Mouse (Mus musculus): ENCODE data around the gene Fbxo17.
A peak's percentile ranks its signal among the peaks of the same experiment; 100 is the strongest.

Gene Fbxo17

DNA sequence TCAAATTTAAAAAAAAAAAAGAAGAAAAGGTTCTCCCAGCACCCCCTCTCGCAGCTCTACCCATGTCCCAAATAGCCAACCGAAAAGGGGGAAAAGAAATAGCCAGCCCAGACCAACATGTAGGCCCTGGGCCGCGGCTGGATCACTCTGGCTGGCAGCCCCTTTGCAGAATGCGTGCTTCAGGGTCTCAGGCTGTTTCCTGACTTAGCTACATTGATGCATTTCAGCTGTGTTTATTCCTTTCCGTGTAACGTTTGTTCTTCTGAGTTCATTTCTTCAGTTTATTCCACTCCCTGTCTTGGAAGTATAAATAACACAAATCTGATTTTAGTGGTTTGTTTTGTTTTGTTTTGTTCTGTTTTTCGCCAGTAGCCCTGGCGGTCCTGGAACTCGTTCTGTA is 1.1 kb downstream of the Fbxo17 start:
- no peak for DNase-seq (ENCODE audit: low read depth, low spot score)

DNA sequence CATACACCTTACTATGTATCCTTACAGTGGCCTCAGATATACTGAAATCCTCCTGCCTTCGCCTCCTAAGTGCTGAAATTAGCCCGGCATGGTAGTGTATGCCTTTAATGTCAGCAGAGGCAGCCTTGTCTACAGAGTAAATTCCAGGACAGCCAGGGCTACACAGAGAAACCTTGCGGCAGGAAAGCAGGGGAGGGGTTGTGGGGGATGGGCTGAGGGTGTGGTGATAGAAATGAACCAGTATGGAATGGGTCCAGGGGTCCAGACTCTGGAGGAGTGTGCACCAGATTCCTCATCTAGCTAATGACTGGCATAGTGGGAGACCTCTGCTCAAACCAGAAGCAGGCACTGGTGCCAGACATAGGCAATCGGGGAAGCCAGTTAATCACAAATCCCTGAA is 2.6 kb downstream of the Fbxo17 start:
- no peak for DNase-seq (ENCODE audit: low read depth, low spot score)

DNA sequence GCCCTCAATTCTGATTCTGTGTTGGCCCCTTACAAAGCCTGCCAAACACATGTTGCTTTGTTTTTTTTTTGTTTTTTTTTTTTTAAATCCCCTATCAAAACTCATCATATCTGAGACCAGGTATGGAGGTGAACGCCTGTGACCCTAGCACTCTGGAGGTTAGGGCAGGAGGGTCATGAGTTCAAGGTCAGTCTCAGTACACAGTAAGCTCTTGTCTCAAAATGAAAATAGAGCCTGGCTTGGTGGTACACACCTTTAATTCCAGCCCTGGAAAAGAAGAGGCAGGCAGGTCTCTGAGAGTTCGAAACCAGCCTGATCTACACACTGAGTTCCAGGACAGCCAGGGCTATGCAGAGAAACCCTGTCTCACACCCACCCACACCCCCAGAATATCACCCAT is 3.0 kb downstream of the Fbxo17 start:
- DNase-seq (ENCODE audit: low read depth, low spot score), result no peak

DNA sequence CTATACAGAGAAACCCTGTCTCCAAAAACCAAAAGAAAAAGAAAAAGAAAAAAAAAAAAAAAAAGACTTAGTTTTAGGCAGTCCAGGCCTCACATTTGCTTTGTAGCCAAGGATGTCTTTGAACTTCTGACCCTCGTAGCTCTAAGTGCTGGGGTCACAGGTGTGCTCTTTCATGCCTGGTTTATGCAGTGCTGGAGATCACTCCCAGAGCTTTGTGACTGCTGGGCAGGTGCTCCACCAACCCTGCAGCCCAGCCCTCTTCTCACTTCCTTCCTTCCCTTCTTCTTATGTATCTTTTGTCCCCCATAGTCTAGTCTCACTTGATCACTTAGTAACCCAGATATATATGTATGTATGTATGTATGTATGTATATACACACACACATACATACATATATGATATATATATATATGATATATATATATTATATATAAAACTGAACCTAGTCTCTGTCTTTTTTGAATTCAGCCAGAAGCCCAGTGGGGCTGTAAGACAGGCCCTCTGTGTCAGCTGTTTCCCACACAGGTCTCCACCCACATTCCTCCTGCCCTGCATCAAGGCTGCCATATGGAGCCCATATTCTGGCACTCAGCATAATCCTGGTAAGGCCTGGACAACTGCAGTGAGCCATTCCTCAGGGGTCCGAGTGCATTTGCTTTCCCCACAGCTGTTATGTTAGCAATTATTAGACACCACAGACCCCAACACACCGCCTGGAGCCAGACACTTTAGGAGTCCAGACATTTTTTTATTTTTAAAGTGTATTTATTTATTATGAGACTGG is 4.3 kb downstream of the Fbxo17 start:
- DNase-seq (ENCODE audit: low read depth, low spot score), result no peak

DNA sequence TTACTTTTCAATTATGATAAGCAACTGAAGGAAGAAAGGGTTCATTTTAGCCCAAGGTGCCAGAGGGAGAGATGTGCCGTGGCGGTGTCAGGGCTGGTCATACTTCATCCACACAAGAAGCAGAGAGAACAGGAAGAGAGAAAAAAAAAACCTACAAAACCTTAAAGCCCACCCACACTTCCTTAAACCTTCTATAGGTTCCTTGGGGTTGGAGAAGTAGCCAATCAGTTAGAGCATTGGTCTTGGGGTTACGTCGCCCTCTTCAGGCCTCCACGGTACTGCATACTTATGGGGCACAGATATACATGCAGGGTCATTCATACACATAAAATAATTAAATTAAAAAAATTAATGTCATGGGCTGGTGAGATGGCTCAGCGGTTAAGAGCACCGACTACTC is 5.5 kb downstream of the Fbxo17 start:
- no peak for DNase-seq (ENCODE audit: low read depth, low spot score)

DNA sequence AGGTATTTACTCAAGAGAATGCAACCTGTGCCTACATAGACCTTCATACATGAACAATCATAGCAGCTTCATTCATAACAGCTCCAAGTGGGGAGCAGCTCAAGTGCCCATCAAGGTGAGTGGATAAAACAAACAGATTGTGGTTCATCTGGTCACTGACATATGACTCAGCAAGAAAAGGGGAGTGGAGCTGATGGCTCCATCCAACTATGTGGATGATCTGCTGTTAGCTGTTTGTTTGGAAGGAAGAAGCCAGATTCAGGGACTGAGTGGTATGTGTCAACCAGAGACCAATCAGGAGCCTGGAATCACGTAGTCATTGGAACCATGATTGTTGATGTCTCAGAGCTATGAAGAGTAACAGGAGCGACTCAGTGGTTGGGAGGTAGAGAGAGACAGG is 8.0 kb downstream of the Fbxo17 start:
- DNase-seq (ENCODE audit: low read depth, low spot score), result no peak

DNA sequence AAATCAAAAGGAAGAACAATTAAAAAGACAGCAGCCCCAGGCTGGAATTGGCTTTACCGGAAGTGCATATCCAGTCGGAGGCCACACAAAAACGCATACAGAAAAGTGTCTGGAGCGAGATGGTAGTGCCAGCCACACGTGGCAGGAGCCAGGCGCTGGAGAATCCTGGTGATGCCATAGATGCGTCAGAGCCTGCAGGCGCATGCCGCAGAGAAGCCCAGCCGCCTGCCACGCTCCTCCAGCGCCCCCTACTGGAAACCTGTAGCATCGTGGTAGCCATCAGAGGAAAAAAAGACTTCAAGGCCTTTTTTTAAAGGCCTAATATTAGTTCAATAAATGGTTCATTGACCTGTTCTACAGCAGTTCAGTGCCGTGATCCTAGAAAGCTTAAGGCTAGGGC is 10.0 kb downstream of the Fbxo17 start:
- peak; percentile 70 for DNase-seq (ENCODE audit: low read depth, low spot score)

DNA sequence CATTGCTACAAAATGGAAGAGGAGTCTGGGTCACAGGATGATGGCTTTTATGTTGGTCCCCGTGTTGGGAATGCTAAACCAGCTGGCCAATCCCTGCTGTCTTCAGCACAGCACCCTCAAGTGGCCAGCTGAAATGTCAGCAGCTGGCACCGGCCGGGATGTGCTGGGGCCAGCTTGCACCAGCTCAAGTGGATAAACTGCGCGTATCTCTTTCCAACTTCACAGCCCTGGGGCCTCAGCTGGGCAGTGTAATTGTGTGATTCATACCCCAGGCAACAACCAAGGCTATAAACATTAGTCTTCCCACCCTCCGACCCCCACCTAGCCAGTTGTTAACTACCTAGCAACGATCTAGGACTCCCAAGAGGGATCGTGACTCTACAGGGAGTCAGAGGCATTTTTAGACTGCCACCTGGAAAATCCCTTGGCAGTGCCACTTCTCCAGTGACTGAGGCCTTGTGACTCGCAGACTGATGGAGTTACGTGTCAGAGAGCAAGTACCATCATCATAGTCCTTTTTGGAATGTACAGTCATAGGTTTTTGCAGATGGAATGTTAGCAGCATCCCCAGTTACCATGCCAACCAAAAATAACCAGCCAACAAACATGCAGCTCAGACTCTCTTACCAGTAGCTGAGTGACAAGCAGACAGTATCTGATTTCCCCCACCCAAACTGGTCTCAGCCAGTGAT is 11.2 kb downstream of the Fbxo17 start:
- peak; percentile 62 for DNase-seq (ENCODE audit: low read depth, low spot score)

DNA sequence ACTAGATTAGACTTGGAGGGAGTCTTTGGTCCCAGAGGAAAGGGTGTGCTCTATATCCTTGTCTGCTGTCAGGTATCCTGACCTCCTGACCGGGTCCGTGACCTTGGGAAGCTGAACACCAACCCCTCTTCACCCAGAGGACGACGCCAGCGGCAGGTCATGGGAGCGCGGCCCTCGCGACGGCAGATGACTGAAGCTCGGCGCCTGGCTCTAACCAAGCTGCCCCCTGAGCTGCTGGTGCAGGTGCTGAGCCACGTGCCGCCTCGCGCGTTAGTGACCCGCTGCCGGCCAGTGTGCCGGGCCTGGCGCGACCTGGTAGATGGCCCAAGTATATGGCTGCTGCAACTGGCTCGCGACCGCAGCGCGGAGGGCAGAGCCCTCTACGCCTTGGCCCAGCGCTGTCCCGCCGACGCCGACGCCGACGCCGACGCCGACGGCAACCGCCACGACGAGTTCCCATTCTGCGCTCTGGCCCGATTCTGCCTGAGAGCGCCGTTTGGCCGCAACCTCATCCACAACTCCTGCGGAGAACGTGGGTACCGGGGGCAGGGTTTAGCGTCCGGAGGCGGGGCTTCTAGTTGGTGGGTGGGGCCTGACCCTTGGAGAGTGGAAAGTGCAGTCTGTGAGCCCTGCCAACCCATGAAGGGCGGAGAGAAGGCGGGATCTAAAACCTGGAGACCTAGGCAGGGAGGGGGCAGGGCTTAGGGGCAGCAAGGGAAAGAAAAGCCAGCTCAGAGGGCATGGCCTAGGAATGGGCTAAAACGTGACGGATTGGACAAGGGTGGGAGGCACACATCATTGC is 15.9 kb downstream of the Fbxo17 start:
- no peak for DNase-seq (ENCODE audit: low read depth, low spot score)

DNA sequence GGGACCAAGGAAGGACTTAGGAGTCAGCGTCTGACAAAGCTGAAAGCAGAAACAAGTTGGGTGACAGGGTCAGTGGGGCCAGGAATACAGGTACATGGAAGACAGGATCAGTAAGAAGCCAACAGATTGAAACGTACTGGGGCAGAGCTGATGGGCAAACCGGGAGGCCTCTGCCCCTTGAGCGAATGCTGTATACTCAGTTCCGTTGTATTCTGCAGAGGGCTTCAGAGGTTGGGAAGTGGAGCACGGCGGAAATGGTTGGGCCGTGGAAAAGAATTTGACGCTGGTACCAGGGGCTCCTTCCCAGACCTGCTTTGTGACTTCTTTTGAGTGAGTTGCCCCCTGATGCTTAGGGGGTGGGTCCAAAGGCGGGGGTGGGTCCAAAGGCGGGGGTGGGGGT is 16.6 kb downstream of the Fbxo17 start:
- no peak for DNase-seq (ENCODE audit: low read depth, low spot score)

DNA sequence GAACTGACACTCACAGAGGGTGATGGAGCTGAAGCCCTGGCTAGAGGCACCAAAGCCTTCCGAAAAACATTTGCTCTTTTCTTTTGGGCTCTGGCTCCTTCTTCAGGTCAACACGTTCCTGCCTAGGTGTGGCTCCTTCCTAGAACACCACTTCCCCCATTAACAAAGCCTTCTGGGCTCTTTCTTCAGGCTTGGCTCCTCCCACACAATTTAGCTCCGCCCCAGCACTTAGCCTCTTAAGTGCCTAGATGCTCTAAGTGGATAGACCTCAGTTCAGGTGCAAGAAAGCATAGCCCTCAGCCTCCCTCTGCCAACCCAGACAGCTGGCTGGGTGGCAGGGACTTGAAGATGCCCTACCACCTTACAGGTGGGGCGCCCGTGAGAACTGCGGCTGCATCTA is 19.1 kb downstream of the Fbxo17 start:
- DNase-seq (ENCODE audit: low read depth, low spot score), result no peak

DNA sequence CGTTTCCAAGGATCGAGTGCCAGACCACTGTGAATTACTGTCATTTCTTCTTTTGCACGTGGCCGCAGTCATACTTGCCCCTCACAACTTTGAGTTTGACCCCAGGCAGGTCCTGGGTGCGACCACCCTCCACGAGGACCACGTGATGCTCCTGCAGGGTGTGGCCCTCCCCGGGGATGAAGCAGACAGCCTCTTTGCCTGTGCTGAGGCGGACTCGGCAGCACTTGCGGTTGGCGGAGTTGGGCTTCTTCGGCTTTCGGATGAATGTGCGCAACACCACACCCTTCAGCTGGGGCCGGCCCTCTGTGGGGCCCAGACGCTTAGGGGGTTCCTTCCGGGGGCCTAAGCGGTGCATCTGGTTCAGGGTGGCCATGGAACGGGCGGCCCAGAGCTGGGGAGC is 23.2 kb downstream of the Fbxo17 start:
- DNase-seq (ENCODE audit: low read depth, low spot score), result no peak

DNA sequence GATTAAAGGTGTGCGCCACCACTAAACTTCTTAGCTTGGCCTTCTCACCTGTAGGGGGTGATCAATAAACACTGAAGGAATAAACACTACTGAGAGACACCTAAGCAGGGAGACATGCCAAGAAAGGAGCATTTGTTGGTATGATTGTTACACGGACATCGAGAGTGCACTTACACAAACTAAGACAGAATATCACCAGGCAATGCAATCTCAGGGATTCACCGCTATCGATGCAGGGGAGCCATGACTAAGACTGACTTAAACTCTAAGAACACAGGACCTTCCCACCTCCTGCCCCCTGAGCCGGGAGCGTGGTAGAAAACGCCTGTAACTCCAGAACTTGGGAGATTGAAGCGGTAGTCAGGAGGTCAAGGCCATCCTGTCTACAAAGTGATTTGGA is 24.3 kb downstream of the Fbxo17 start:
- DNase-seq (ENCODE audit: low read depth, low spot score), result no peak

DNA sequence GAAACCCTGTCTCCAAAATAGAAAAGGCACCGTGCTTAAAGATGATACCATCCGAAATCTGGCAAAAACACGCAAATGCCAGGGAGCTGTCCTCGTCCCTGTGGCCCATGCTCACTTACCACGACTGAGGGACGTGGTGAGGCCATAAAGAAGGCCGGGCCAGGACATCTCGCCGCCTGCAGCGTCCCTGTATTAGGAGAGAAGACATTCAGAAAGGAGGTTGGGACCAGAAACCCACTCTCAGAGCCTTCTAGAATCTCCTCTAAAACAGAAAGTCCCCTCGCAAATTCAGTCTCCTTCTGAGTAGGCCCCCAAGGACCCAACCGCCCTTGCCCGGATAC is 24.7 kb downstream of the Fbxo17 start:
- no peak for DNase-seq (ENCODE audit: low read depth, low spot score)

DNA sequence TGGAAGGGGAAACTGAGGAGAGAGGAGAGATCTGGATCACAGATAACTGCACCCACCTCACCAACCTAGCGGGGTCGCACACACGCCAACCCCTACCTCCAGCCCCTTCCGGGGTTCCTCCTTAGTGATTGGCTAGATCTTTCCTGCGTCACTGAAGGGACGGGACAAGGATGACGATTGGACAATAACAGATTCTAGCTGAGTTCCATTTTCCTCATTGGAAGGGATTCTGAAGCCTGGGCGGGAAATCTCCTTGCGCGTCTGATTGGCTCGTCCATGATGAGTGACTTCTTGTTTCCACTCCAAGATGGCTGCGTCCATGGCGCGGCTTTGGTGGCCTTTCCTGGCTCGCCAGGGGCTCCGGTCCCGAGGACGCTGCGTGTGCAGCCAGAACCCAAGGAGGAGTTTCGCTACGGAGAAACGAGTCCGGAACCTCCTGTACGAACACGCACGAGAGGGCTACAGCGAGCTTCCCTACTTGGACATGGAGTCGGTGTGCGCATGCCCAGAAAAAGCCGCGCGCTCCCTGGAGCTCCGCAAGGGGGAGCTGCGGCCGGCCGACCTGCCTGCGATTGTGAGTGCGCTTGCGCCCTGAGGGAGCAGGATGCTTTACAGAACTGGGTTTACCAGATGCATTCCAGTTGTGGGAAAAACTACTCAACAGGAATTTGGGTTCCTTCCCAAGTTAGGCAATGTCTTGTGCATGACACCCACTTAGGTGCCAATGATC is 25.3 kb downstream of the Fbxo17 start, which contains the start of the genes Mrps12 and Sars2:
Gene Mrps12, minus strand, starts transcription at position 112 of the 730 bp plus-strand sequence.
Gene Sars2, plus strand, starts transcription at position 284 of the 730 bp plus-strand sequence.
- peak; percentile 99 for DNase-seq (ENCODE audit: low read depth, low spot score)

DNA sequence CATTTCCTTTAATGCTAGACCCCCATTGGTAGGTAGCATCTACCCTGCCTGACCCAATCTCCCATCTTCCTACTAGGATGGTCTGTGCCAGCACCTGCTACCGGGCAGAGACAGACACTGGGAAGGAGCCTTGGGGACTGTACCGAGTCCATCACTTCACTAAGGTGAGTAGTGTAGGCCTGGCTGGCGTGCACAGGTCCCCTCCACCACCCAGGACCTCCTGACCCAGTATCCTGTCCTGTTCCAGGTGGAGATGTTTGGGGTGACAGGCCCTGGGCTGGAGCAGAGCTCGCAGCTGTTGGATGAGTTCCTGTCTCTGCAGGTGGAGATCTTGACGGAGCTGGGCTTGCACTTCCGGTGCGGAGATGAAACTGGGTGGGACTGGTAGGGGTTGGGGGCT is 33.3 kb downstream of the Fbxo17 start:
- DNase-seq (ENCODE audit: low read depth, low spot score), result no peak

DNA sequence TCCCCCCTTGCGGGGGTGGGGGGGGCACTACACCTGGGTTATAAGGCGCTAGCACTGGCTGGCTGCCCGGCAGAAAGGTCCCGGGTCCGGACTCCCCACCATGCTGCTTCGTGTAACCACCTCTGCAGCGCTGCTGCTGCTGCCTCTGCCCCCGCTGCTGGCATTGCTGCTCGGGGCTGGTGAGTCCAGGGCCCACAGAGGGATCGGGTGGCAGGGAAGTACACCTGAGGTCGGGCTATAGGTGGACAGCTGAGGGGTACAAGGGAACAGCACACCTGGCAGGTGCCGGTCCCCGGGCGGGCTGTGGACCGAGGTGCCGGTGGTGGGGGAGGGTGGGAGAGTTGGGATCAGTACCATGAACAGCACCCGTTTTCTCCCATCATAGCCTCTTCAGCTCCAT is 39.5 kb downstream of the Fbxo17 start, which contains the start of gene Ccer2:
Gene Ccer2, plus strand, starts transcription at position 96 of the 400 bp plus-strand sequence.
- DNase-seq (ENCODE audit: low read depth, low spot score), result no peak

DNA sequence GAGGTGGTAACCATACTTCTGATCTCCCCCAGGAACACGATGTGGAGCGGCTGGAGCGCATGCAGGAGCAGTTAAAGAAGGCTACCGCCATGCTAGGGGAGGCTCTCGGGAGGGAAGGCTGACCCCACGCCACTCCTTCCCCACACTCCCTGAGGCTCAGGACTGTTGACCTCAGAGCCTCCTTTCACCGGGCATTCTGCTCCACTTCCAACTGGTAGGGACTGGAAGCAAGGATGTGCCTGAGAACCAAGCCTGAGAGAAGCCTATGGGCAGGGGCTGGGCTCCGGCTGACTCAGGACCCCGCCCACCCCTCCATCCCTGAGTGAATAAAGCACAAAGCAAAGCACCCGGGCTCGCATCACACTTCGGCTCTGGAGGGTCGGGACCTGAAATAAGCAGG is 42.0 kb downstream of the Fbxo17 start:
- no peak for DNase-seq (ENCODE audit: low read depth, low spot score)

DNA sequence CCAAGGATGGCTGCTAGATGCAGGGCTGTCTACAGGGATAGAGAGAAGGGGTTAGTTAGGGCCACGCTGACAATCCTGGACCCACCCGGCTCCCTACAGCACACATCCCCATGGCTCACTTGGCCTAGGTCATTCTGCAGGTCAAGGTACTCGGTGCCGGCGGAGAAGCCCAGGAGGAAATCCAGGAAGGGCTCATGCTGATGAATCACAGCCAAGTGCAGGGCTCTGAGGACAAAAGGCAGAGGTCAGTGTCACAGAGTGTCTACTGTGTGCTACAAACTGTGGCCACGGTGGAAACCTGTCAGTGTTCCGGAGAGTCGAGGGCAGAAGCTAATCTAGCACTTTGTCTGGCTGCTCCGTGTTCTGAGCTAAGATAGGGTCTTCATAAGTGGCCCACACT is 45.3 kb downstream of the Fbxo17 start:
- DNase-seq (ENCODE audit: low read depth, low spot score), result no peak

DNA sequence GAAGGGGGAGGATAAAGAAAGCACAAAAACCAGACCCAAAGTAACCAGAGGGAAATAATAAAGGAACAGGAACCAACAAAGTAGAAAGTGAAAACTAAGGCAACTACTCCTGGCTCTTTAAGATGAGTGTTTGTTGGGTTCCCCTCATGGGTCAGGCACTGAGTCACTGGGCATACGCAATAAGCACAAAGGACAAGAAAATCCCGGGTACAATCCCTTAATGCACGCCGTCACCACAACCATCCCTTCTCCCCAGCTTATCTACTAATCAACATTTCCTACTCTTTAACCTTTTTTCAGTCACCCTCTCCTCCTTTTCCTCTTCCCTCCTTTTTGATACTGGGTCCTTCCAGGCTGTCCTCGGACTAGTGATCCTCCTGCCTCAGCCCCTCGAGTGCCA is 48.6 kb downstream of the Fbxo17 start:
- DNase-seq (ENCODE audit: low read depth, low spot score), result no peak

DNA sequence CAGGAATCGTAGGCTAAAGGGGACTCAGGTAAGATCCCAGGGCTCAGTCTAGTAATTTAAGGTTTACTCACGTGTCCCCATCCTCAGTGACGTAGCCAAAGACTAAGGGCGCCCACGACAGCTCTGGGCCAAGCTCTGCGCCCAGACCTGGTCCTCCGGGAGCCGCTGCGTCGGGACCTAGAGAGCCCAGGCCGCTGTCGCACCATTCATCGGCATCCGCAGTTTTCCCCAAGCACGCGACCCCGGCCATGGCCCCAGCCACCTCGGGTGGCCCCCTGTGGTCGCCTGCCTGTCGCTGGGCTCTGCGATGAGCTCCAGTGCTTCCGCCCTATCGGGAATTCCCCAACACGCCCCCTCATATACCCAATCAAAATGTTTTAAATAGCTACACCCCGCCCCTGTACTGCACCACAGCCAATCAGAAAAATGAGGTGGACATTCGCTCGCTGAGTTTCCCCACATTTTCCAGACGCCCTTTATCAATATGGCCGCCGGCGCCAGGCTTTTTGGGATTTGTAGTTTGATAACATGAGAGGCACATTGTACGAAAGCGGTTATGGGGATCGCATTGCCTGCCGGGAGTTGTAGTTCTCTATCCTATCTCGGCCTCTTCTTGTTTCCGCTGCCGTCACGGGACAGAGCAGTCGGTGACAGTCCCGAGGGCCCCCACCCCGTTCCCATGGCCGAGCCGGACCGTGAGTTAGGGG is 49.7 kb downstream of the Fbxo17 start, which contains the start of gene Sirt2:
Gene Sirt2, plus strand, starts transcription at position 563 of the 707 bp plus-strand sequence.
- peak; percentile 99 for DNase-seq (ENCODE audit: low read depth, low spot score)
